Mouse (Mus musculus) G1E-ER4 (cell line): Measurements from ENCODE around the gene Dhx35. TPM values are rescaled to one million over a fixed set of nuclear protein-coding genes. Genes with fewer than 3 reads are reported as not detected.

Experiments used
- GATA1 ChIP-seq: IDR thresholded peaks from one replicate; pipeline ENCODE4 v1.8.0; 2012; ENCODE audit warnings: low read length, inconsistent platforms
- polyA plus RNA-seq: library from polyadenylated mRNA; stranded (reverse); fragments of >175 nt; gene quantifications from 2 replicates; pipeline ENCODE4 v1.2.3, GENCODE M21; 2012

Gene Dhx35
- polyA plus RNA-seq, 1 experiment = 6.8 TPM

DNA sequence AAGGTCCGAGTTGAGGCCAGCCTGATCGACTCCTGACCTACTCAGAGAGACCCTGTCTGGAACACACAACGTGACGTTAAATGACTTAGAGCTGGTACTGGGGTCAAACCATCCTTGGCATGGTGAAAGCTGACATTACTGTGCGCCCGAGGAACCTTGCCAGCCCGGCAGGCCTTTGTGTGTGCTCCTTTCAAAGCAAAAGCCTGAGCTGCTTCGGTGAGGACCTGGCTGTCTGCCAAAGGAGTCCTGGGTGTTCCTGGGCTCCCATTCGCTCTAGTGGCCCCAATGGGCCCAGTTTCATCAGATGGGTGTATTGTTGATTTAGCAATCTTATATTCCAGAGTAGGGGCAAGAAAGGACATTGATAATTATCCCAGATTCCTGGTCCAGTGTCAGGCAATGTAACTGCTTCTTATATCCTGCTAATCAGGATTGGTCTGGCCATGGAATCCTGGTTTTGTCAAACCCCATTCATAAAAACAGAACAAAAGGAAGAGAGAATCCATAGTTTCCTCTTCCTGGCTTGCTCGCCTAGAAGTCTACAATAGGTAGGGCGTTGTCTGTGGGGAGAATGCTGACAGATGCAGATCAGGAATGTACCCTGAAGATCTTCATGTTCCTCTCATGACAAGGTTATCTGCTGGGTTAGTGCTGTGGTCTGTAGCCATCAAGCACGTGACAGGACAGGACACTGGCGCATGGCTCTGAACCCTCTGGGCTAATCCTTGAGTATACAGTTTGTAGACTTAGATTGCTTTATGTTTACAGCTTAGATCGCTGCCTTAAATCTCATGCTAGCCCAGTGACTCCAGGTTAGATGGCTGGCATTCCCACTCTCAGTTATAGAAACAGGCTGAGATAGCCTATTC is 7.4 kb upstream of the Dhx35 start:
- no peak for TF ChIP-seq GATA1

DNA sequence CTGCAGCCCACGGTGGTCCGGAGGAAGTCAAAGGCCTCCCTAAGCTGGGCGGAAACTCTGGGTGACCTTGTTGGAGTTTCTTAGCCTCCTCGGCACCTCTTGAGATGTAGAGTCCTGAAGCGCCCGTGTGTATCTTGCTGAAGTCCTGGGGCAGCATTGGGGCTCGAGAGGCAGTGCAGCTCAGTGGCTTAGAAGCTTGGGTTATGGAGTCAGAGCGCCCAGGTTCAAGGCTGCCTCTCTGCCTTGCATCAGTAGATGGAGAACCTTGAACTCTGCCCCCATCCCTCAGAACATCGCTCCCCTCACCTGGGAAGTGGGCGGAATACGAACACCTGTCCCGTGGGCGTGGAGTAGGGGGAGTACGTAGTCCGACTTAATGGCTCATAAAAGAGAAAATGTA is 436 bp downstream of the Dhx35 start:
- TF ChIP-seq GATA1 = no peak

DNA sequence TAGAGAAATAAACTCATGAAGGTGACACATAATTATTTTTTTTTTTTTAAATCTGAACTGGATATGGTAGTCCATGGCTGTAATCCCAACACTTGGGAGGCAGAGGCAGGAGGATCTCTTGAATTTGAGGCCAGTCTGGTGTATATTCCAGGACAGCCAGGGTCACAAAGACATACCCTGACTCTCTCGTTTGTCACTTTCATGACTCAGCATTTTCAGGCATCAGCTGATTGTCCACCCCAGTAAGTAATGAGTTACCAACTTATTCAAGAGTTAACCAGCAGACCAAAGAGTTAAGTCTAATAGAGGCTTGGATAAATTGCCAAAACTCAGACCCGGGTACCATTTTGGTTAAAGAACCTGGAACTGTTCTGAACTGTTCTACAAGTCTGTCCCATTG is 1.3 kb downstream of the Dhx35 start:
- no peak for TF ChIP-seq GATA1

DNA sequence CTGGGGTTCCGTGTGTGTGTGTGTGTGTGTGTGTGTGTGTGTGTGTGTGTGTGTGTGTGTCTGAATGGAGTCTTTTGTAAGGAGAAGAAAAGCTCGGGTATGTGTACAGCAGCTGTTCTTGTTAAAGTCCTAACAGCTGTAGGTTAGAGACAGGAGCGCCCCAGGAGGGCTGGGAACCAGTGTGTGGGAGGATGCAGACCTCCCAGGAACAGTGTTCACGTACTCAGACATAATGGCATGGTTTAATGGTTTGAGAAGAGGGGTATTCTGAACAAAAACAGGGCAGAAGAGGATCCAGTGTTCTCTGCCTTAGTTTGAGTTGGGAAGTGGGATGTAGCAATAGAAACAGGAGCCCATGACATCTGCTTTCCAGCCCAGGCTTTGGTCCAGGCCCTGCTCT is 4.7 kb downstream of the Dhx35 start:
- TF ChIP-seq GATA1 = no peak

DNA sequence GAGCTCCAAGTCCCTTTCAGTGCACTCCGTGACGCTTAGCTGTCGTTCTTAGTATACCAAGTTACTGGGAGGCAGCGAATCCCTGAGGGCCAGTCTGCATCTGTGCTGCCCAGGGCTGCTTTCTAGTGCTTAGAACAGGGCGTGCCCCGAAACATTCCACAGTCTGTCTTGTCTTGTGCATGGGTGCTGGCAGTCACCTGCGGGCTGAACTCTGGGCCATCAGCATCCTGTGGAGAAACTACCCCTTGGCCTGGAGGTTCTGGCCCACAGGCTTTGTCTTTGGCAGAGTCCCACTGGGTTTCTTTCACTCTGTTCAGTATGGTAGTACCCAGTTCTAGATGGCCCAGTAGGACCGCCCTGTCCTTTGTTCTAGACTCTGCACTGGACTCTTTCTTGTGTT is 6.2 kb downstream of the Dhx35 start:
- TF ChIP-seq GATA1 = no peak

DNA sequence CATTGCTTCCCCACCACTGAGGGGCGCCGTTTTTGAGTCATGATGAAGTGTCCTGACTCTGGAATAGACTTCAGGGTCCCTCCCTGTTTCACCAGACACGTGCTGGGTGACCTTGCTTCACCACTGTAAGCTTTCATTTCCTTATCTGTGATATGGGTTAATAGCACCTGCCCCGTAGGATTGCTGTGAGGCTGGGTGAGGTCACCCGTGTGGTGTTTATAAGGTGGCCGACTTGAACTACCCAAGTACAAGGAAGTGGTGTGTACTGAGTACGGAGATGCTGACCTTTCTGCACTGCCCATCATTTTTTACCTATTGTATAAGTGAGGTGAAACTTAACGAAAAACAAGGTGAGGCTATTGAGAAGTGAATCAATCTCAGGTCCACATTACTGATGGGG is 9.0 kb downstream of the Dhx35 start:
- TF ChIP-seq GATA1 = no peak

DNA sequence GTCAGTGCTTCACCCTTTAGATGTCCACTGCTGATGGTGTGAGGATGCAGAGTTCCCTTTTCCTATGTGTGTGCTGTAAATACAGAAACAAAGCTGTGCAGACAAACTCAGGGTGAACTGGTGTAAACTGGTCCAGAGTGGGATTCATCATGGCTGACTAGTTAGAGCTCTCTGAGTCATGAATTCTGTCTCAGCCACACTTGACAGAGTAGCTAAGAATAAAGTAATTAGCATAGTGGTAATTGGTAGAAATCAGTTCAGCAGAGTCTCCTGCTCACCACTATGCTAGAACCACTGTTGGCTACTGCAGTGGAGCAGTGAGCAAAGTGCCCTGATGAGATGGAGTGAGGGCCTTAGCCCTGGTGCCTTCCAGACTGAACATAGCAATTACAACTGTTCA is 21.1 kb downstream of the Dhx35 start:
- TF ChIP-seq GATA1 = no peak

DNA sequence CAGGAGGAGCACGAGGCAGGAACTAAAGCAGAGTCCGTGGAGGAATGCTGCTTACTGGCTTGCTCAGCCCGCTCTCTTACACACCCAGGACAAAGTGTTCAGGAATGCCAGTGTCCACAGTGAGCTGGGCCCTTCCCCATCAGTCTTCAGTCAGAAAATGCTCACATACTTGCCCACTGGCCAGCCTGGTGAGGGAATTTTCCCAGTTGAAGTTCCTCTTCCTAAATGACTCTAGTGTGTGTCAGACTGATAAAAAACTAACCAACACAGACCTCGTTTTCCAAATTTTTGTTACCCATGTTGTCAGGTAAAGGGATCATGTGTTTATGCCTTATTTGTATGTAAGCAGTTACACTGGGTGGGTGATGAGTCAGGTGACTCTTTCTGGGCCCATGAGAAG is 21.6 kb downstream of the Dhx35 start:
- no peak for TF ChIP-seq GATA1

DNA sequence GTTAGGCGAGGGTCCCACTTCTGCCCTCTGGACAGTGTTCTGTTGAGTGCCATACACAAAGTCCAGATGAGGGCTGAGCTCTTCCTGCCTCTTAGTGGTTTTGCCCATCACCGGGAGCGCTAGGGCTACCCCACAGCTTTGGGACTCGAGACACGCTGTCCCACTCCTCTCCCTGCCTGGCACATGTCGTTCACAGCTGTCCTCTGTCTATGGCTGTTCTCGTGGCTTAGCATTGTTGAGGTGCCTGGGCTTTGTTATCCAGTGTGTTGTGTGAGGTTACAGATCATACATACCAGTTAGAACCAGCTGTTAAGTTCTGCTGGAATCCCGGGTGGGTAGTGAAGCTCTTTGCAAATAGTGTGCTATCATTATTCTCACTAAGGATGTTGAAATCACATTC is 23.1 kb downstream of the Dhx35 start:
- no peak for TF ChIP-seq GATA1

DNA sequence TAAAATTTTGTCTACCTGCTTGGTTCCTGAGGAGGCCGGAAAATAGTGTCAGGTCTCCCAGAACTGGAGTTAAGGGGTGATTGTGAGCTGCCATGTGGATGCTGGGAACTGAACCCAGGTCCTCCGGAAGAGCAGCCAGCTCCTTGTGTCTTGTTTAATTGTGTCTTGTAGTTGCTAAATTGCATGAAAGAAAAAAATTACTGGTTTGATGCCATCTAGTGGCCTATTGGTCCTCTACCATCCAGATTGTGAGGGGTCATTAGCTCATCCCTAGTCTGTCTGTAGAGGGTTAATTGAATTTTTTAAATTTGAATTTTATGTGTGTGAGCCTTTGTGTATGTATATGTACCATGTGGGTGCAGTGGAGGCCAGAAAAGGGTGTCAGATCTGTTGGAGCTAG is 33.5 kb downstream of the Dhx35 start:
- no peak for TF ChIP-seq GATA1

DNA sequence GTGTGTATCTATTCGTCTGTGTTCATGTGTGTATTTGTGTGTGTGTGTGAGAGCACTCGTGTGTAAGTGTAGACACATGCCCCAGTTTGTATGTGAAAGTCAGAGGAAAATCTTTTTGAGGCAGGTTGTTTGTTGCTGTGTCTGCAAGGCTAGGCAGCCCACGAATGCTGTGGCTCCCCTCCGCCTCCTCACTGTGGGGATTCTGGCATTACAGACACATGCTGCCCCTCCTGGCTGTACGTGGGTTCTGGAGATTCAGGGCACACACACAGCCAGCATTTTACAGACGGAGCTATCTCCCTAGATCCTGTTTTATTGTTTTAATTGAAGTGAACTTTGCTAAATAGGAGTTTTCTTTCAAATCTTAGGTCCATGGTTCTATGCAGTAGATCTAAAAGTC is 35.1 kb downstream of the Dhx35 start:
- TF ChIP-seq GATA1 = no peak

DNA sequence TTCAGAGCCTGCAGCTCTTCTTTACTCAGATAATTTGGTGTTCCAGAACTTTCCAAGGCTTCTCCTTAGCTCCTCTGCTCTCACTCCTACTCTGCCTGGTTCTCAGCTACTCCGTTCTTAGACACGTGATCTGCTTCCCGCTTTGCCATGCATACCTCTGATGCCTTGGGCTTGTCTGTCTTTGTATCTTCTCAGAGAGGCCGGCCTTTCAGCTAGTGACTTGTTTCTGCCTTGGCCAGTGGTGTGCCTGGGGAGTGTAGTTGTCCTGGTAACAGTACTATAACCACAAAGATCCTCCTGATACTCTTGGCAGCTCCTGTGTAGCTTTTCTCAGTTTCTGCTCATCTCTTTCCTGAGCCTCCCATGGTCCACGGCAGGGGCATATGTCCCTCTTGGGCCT is 38.6 kb downstream of the Dhx35 start:
- no peak for TF ChIP-seq GATA1

DNA sequence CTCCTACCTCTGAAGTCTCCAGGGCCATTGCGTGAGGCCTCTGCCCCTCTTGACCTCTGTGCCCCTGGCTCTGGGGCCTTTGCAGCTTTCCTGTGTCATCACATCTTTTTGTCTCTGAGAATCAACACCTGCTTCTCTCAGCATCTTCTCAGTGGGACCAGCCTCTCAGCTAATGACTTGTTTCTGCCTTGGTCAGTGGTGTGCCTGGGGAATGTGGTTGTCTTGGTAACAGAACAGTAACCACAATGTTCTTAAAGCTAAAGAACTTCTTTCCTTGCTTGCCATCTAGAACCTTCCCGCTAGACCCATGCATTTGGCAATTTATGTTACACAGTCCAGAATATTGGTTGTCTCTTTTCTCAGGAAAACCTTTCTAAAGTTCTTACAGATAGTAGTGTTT is 39.0 kb downstream of the Dhx35 start:
- no peak for TF ChIP-seq GATA1

DNA sequence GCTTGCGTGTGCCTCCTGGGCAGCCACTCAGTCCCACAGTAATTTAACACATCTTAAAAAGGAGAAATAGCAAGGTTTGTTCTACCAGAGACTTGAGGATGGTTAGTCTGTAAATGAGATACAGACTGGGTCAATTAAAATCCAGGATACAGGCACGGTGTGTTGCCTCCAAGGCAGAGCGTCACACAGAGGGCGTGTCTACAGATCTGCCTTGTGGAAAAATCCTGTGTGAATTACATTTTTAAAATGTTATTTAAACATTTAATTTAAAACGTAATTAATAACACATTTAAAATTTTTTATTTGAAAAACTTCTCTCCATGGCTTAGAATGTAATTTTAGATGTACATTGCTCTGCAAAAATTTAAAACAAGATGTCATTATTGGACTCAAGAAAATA is 48.7 kb downstream of the Dhx35 start:
- TF ChIP-seq GATA1 = no peak

DNA sequence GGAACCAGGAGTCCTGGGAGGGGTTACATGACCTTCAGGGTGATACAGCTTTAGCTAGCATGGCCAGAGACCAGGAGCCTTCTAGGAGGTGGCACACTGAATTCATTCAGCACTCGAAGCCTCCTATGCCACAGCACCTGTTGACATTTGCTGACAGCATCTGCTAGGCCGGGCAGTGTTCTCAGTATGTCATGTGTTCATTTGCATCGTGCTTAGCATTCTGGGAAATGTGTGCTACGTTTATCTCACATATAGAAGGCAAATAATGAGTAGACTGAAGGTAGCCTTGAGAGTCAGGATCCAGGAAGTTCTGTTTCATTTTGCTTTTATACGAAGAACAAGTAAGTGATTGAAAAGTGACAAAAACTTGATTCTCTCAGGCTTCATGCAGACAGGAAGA is 50.4 kb downstream of the Dhx35 start:
- no peak for TF ChIP-seq GATA1

DNA sequence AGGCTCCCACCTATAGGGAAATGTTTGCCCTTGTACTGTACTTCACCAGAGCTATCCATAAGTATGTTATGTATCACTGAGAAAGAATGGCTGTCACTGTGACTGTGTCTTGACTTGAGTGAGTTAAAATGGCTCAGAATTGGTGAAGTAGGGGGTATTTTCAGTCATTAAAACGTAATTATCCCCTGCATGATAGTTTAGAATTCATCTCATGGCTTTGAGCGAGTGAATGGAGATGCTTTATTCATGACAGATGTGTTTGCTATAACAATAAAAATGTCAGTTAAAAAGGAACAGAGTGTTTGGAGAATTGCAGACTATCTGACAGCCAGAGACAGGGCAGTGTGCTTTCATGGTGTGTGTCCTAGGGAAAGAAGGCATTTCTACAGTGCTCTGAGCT is 51.6 kb downstream of the Dhx35 start:
- no peak for TF ChIP-seq GATA1

DNA sequence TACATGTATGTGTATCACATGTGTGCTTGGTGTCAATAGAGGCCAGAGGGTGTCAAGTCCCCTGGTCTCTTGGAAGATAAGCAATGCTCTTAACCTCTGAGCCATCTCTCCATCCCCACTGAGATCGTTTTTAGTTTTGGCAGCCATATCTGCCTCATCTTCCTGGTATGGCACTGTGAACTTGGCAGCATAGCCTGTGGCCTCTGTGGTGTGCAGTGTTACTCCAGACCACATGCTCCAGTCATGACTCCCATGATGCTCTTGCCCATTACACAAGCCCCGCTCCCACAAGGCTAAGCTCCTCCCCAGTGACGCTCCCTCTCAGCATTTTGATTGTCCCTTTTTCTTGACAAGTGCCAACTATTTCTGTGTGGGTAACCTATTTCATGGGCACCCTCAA is 53.4 kb downstream of the Dhx35 start:
- no peak for TF ChIP-seq GATA1

DNA sequence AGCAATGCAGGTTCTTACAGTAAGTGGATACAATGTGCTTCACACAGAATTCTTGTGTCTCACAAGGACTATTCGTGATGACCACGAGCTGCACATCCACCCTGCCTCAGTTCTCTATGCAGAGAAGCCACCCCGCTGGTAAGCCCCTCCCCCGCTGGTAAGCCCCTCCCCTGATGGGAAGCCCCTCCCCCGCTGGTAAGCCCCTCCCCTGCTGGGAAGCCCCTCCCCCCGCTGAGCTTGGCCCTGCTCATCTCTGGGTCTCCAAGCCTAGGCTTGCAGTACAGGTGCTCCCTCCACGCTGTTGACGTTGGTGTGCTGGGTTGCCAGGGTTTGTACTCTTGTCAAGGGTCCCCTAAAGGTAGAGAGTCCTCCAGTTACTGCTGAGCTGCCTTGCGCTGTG is 54.8 kb downstream of the Dhx35 start:
- TF ChIP-seq GATA1 = no peak
